Mouse (Mus musculus): ENCODE data around the gene Cnot1.

Cnot1 gene

GRCm38 (mm10) chr8:95688073-95688672 lies 119.1 kb downstream of the Cnot1 start:
- no peak for DNase-seq (ENCODE audit: low read depth)

- DNase-seq (ENCODE audit: low read depth) = peak; percentile 26
These were observed 129.1 kb downstream of the Cnot1 start for GRCm38 (mm10) chr8:95678024-95678611.

- no peak for DNase-seq (ENCODE audit: low read depth)
These were observed 129.7 kb downstream of the Cnot1 start for GRCm38 (mm10) chr8:95677591-95678023.

- DNase-seq (ENCODE audit: low read depth) = no peak
These were observed 130.6 kb downstream of the Cnot1 start, which contains the start of gene Ndrg4 for GRCm38 (mm10) chr8:95676631-95677030. Gene Ndrg4, plus strand, starts transcription at chr8:95676980.

GRCm38 (mm10) chr8:95672811-95673210 lies 134.5 kb downstream of the Cnot1 start:
- peak; percentile 17 for DNase-seq (ENCODE audit: low read depth)

GRCm38 (mm10) chr8:95671861-95672260 lies 135.4 kb downstream of the Cnot1 start:
- no peak for DNase-seq (ENCODE audit: low read depth)

GRCm38 (mm10) chr8:95669967-95670366 lies 137.3 kb downstream of the Cnot1 start:
- DNase-seq (ENCODE audit: low read depth) = no peak
